Mouse (Mus musculus) adrenal gland, postnatal 25 days (tissue): ENCODE measurements around the gene Plcb4. TPM values are rescaled to one million over a fixed set of nuclear protein-coding genes. Genes with fewer than 3 reads are reported as not detected.

Experiments used
- DNase-seq: peaks from one replicate; pipeline ENCODE4 v3.0.0; 2021; ENCODE audit warnings: mixed read lengths
- total RNA-seq: library from RNA; stranded (reverse); gene quantifications from 2 replicates; pipeline ENCODE4 v1.2.3, GENCODE M21; 2021

Gene Plcb4
- total RNA-seq, 1 experiment from 2014 or later, result 58.5 TPM

GRCm38 (mm10) chr2:135811453-135812101 is 152.8 kb downstream of the Plcb4 start:
- no peak for DNase-seq

- DNase-seq, result no peak
These were observed 154.0 kb downstream of the Plcb4 start for GRCm38 (mm10) chr2:135812701-135813246.

- DNase-seq, result no peak
These were observed 161.9 kb downstream of the Plcb4 start for GRCm38 (mm10) chr2:135820691-135821090.

DNA sequence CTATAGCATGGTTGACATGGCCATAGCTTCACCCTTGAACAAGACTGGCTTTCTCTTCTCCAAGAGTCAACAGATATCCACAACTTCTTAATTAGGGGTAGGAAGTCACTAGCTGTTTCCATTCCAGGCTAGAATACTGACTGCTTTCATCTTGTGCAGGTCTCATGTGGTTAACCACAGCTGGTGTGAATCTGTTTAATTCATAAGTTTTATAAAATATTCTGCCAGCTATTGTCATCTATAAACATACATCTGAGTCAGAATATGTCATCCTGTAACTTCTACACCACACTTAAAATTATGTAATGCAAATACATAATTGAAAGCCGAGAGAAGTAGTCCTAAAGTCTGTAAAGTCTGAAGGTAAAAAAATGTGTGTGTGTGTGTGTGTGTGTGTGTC is 164.9 kb downstream of the Plcb4 start:
- DNase-seq, result no peak

DNA sequence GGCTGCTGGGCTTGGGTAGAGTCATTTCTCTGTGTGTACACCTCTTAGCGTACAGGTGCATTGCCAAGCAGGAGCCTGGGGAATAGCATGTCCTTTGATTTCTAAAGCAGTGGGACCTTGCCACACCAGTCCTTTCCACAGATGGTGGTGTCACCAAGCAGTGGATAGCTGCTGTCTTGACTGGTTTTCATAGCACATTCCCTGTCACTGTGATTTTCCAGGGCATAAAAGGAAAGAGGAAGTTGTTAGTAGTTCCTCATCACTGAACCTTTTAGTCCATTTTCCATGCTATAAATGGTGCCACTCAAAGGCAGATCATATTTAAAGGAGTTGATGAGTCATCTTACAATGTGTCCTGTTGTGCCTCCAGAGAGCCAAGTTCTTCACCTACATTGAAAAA is 165.9 kb downstream of the Plcb4 start:
- no peak for DNase-seq

- no peak for DNase-seq
These were observed 166.8 kb downstream of the Plcb4 start for GRCm38 (mm10) chr2:135825645-135826044.

- DNase-seq, result no peak
These were observed 168.0 kb downstream of the Plcb4 start for GRCm38 (mm10) chr2:135826616-135827360.

- DNase-seq, result no peak
These were observed 169.6 kb downstream of the Plcb4 start for GRCm38 (mm10) chr2:135828446-135828845.

- no peak for DNase-seq
These were observed 174.9 kb downstream of the Plcb4 start for GRCm38 (mm10) chr2:135833743-135834142.

- DNase-seq, result no peak
These were observed 175.6 kb downstream of the Plcb4 start for GRCm38 (mm10) chr2:135834435-135834834.

DNA sequence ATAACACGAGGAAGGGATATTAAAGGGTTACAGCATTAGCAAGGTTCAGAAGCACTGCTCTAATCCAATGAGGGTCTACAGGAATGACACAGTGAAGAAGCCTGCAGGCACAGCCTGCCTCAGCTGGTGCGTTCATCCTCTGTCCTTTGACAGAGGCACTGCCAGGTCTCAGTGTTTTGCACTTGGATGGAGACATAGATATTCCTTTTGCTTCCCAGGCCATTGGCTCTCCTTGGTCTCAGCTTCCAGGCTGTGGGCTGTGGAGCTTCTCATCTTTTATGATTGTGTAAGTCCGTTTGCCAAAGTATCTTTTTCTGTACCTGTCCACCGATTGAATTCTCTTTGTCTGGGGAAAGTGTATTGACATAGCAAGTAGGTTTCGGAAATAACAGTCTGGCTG is 177.1 kb downstream of the Plcb4 start:
- no peak for DNase-seq

DNA sequence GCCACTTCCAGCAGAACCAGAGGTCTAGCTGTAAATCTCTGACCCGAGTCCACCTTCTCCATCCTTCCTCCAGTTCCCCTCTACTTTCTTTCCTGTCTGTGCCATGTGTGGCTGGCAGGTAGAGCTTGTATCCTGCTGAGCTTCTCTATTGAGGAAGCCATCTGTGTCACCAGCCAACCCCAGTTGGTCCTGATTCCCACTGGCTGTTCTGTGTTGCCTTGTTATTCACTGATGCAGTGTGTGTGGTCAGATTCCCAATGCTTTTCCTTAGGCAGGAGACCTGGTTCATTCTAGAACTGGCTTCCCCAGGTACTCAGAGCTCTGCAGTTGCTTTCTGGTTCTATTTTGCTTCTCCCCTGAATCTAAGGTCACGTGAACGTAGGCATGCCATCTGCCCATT is 177.6 kb downstream of the Plcb4 start:
- no peak for DNase-seq

DNA sequence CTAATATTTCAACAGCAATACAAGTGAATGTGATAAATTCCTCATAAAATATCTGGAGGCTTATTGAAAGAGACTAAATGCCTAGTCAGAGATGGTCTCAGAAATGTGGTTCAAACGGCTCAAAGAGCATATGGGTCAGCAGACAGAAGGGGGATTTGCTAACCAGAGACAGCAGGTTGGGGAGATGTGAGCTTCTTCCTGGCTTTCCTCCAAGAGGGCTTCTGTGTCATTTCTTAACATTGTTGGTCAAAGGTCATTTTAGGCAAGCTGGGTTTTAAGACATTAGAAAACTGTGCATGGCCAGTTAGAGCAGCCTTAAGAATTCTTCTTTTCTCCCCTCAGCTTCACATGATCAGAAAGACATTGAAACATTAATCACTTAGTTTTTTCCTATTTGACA is 178.9 kb downstream of the Plcb4 start:
- DNase-seq, result no peak

GRCm38 (mm10) chr2:135838135-135838534 is 179.3 kb downstream of the Plcb4 start:
- no peak for DNase-seq

GRCm38 (mm10) chr2:135838651-135839286 is 180.0 kb downstream of the Plcb4 start:
- no peak for DNase-seq

DNA sequence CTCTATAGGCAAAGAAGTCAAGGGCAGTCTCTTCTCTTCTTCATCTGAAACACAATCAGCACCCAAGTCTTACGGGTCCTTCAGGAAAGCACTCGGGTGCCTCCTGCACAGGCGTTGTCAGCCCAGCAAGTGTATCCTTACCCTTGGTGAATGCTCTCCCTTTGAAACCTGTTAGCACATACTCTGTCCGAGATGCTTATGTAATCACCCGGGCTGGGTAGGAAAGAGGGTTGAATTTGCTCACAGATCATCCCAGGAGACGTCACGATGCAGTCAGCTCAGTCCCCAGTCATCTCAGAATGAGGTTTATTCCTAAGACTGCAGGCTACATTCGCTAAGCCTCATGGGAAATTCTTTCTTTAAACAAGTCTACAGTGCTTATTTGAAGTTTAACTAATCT is 184.9 kb downstream of the Plcb4 start:
- no peak for DNase-seq

GRCm38 (mm10) chr2:135846903-135847302 is 188.1 kb downstream of the Plcb4 start:
- no peak for DNase-seq

- DNase-seq, result no peak
These were observed 188.9 kb downstream of the Plcb4 start for GRCm38 (mm10) chr2:135847738-135848137.

GRCm38 (mm10) chr2:135848169-135848568 is 189.4 kb downstream of the Plcb4 start:
- no peak for DNase-seq

DNA sequence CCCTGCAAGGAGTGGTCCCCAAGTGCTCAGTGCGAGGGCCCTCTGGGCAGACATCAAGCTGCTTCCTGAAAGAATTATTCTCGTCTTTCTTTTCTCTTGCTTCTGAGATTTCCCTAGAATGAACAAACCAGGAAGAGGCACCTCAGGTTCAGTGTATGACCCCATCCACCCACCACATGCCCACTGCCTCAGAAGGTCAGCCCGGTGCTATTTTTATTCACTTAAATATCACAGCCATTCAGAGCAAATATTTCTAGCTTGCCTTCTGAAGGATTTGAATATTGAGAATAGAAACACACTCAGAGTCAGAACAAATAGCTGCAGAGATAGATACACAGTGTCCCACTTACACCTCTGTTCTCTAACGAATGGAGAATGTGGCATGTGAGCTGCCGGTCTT is 193.2 kb downstream of the Plcb4 start:
- DNase-seq, result no peak

DNA sequence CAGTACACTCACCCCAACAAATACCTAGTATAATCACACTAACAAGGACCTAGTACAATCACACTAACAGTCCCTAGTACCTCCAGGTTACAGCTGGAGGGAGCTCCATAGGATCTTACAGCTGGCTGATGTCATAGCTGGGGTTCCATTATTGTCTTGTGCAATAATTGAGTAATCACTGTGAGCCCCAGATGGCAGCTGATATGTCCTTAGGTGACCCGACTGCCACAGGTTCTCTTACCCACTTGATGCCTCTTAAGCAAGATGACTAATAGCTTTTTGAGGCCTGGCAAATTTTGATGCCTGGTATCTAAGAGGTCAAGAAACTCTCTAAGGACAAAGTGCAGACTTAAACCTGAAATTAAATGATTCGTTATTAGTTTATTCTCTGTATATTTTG is 194.3 kb downstream of the Plcb4 start:
- DNase-seq, result no peak

- DNase-seq, result no peak
These were observed 195.2 kb downstream of the Plcb4 start for GRCm38 (mm10) chr2:135854059-135854458.

GRCm38 (mm10) chr2:135855890-135856490 is 197.2 kb downstream of the Plcb4 start:
- DNase-seq, result no peak
